Mouse (Mus musculus) adrenal gland, postnatal 4 days (tissue): ENCODE results near the gene Ucp3. TPM values are rescaled to one million over a fixed set of nuclear protein-coding genes. Genes with fewer than 3 reads are reported as not detected.
A peak's percentile ranks its signal among the peaks of the same experiment; 100 is the strongest.
"Not testable (repeated sequence)": the region's sequence is repeated elsewhere in the genome, so short reads cannot be mapped to it uniquely, and the experiment has no call there.

Experiments used
- DNase-seq, 2 experiments: peaks; one replicate each; pipeline ENCODE4 v3.0.0; 2021 to 2022; ENCODE audit warnings: low spot score in 2 of 2, mixed read lengths in 2 of 2
- total RNA-seq, 2 experiments: library from RNA; stranded (reverse); gene quantifications; 2 replicates each; pipeline ENCODE4 v1.2.3; 2021

The Ucp3 gene
- total RNA-seq, 2 experiments from 2014 or later: 2.7 to 3.6 TPM

DNA sequence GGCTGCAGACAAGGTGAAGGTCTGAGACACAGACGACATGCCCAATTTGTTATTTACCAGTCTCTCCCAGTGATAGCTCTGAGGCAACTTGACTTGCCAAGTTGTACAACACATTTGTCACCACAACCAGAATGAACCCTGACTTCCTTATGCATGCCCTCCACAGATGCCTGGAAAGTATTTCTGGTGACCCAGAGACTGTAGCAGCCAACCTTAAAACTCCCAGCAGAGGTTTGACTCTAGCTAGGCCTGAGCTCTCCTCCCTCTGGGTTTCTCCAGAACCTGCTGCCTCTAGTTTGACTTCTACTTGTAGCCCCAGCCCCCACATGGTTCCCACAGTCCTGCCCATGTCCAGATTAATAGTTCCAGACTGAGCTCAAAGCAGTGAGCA lies 1.4 kb upstream of the Ucp3 start:
- DNase-seq: no peak

DNA sequence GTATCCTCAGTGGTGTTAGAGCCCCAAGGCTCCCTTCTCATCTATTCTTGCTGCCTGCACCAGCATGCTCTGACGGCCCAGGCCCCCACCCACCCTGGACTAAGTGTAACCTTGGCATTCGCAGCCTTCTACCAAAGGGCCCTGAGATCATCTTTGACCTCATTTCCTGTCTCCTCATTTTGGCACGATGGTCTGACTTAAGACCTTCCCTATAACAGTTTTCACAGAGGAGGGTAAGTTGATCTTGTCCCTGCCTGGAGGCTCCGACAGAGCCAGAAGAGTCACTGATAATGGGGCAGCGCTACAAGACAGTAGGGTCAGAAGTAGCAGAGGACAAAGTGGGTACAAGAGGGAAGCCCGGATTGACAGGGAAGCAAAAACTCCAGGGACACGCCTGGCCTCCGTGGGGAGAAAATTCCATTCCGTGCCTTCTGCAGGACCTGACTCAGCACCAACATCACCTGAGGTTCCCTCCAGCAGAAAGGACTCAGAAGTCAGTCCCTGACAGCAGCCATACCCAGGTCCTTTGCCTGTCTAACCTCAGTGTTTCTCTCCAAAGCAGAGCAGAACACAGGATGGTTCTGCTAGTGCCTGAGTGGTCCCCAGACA lies 1.2 kb downstream of the Ucp3 start:
- DNase-seq: no peak

DNA sequence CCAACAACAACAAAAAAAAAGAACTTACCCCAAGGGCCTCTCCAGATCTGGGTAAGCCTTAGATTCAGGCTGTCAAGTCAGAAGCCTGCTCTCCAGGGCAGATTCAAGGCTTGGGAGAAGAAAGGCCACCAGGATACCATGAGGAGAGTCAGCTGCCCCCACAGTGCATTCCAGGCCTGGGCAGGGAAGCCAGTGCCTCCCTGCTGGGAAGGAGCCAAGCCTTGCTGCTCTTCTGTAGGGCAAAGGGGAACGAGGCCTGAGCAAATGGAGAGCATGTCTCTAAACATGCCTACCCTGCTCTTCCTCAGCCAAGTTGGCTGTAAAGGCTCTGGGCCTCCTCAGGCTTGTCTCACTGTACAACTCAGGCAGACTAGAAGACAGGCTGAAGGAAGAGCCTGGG lies 1.9 kb downstream of the Ucp3 start:
- DNase-seq: no peak

DNA sequence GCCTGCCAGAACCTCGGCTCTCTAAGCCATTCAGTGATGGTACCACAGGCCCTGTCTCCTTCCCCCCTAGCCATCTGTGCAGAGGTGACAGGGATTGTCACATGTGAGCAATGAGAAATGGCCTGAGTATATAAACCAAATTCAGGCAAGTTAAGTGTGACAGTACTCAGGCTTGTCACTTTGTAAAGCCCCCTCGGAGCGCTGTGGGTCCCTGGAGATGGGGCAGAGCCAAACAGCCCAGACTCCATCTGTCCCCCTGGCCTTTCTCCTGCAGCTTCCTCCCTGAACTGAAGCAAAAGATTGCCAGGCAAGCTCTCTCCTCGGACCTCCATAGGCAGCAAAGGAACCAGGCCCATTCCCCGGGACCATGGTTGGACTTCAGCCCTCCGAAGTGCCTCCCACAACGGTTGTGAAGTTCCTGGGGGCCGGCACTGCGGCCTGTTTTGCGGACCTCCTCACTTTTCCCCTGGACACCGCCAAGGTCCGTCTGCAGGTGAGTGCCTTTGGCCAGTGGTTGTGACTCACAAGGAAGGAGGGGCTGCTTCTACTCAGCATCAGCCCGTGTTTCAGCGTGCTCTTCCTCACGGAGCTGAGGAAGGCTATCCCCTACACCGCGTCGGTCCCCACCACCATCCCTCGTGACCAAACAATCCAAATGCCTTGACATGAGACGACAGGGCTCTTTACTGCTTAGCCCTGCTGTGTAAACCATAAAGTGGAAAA lies 6.5 kb downstream of the Ucp3 start:
- DNase-seq: no peak

DNA sequence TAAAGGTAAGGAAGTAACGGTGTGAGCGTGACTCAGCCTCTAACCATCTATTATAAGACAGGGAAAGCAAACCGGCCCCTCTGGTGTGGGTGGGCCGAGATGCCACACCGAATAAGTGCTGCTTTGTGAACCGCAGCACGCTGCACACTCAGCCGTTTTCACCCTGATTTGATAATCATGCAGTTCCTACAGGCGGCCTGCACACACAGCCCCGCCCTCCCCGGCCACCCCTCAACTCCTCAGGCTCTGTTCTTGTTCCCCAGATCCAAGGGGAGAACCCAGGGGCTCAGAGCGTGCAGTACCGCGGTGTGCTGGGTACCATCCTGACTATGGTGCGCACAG lies 7.0 kb downstream of the Ucp3 start:
- DNase-seq: no peak

DNA sequence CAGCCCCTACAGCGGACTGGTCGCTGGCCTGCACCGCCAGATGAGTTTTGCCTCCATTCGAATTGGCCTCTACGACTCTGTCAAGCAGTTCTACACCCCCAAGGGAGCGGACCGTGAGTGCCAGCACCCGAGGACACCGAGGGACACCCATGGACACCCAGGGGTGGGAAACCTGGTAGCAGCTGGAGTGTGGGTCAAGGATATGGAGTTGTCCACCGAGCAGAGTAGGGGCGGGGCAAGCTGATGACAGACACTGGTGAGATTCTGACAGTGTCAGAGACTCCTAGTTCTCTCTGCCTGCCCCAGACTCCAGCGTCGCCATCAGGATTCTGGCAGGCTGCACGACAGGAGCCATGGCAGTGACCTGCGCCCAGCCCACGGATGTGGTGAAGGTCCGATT lies 7.4 kb downstream of the Ucp3 start:
- DNase-seq: no peak

DNA sequence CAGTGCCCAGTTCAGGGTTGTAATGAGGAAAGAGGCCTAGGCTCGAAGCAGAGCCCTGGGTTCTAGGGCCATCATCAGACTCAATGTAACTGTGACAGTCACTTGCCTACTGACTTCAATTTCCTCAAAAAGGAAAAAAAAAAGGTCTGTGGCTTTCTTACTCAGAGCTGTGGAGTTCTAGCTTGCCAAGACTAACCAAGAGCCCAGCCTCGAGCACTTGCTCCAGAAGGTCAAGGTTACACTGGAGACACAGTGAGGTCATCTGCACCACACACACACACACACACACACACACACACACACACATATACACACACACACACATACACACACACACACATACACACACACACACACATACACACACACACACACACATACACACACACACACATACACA lies 9.3 kb downstream of the Ucp3 start:
- DNase-seq: not testable (repeated sequence)

DNA sequence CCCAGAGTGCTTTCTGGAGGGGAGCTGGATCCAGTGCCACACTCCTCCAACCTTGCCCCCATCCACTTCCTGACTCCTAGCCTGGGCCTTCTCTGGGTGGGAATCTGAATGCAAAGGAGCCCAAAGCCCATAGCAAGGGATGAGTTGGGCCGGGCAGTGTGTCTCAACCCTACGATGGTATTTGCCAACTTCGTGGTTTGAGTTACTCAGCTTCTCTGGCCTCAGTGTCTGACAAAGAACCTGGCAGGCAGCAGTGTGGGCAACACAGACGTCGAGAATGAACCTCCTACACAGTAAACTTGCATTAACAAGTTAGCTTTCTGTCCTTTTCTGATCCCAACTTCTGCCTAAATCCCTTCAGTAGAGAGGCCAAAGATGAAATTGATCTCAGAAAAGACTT lies 11.7 kb downstream of the Ucp3 start:
- DNase-seq: no peak

DNA sequence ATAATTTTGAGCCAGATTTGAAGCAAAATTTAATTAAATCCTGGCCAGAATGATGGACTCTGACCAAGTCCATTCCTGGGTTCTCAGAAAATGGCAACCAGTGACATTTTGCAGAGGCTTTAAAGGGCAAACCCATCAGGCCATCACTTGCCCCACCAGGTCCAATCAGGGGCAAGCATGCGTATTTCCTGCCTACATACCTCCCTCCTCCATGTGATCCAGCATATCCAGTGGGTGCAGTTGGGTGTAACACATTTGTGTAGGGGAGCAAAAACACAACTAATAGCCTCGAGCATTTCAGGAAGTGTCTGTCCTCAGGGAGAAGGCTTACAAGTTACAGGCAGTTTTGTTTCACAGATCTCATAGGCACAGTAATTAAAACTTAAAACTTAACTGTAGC lies 14.5 kb downstream of the Ucp3 start:
- no peak for DNase-seq

DNA sequence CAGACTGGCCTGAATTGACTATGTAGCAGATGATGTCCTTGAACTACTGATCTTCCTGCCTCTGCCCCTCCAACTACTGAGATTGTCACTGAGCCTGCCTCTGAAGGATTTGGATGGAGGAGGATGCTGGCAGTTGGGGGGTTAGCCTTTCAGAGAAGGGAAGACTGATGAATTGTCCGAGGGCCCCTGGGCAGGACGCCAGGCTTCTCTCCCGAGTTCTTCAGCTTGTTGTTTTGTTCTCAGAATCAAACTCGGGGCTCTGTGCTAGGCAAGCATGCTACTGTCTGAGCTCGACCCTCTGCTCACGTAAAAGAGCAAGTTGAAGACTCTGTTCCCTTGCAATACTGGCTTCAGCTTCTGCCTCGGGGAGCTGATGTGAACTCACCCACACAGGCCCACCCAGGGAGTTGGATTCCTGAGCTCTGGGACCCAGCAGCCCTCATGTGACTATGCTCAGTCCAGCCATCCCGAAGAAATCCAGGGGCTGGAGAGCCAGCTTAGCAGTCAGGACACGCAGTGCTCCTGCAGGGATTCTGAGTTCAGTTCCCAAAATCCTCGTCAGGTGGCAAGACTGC lies 15.8 kb downstream of the Ucp3 start:
- no peak for DNase-seq

DNA sequence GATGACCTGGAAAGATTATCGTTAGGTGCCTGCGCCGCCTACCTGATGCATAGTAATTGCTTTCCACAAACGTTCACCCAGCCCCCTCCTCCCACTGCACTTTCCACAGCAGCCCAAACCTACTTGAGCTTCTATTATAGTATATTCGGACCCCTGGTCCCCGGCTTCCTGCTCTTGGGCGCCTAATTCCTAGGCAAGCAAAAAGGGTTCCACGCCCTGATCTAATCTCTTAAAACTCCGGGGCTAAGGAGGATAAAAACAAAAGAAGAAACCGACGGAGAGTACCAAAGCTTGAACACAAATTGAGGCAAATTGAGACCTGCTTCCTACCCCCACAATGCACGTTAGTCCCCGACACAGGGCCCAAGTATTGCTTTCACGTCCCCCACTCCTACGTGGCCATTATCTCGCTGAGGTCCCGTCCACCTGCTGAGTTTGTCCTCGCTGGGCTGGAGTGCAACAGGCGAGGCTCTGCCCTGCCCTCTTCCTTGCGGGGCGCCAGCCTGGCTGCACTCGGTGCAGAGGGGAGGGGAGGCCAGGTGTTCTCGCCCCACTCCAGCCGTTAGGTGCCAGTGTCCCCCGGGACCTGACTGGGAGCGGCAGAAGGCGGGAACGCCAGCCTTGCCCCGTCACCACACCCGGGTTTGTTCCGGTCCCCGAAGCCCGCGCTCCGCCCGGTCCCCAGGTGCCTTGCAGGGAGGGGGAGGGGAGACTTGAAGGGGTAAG lies 19.8 kb downstream of the Ucp3 start:
- no peak for DNase-seq

DNA sequence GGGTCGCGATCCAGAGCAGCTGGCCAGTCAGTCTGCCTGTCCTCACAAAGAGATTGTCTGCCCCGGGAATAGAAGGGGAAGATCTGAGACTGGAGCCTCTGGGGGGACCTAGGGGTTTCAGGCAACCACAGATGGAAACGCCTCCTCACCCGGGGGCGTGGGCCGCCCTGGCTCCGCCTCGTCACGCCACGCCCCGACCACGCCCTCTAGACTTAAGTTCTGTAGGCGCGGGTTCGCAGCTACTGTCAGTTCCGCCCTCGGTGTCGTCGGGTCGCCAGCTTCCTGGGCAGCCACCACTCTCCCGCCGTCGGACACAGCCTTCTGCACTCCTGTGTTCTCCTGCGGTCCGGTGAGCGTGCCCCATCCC lies 20.3 kb downstream of the Ucp3 start, which contains the start of gene Ucp2:
Gene Ucp2, plus strand, starts transcription at position 221 of the 367 bp plus-strand sequence.
- DNase-seq: peak; percentile 61 to 73

DNA sequence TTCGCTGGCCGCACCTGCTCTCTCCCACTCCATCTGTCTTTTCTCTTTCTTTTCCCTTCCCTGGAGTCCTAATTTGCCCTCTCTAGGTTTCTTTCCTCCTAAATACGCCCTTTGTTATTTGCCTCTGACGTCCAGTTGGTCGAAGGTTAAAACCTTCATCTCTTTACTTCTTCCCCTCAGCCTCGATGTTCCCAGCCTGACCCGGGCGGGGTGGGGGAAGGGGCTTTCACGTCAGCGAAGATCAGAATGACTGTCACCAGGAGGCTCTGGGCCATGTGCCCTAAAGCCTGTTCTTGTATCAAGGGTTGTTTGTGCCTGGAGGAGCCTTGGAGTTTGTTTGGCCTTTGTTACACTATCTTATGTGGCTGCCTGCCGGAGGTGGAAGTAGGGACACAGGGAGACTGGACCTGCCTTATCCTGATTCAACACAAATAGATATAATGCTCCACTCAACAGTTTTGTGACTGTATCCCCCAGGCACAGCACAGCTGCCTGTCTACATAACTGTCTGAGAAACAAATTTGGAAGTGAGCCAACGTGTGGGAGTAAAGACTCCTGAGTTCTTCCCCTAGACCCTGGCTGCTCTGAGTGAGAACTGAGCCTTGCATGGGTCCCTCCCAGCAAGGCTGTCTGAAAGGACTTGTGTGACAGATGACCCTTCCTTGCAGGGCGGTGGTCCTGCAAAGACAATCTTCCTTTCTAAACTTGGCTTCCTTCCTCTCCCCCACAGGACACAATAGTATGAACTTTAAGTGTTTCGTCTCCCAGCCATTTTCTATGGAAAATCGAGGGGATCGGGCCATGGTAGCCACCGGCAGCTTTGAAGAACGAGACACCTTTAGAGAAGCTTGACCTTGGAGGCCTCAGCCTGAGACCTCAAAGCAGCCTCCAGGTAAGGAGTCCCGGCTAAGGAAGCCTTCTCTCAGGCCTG lies 21.0 kb downstream of the Ucp3 start:
- no peak for DNase-seq

DNA sequence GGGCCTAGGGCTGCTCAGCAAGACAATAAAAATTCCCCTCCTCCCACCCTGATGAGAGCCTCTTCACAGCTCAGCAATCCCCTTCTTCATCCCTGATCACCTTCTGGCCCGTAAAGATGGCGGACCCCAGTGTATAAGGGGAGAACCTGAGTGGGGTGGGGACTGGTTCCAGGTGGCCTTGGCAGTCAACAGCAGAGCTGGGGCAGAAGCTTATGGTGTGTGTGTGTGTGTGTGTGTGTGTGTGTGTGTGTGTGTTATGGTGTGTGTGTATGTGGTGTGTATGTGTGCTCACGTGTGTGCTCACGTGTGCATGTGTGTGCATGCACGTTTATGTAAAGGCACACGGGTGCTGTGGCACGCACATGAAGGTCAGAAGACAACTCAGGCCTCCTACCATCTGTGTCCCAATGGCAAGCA lies 21.6 kb downstream of the Ucp3 start:
- no peak for DNase-seq

DNA sequence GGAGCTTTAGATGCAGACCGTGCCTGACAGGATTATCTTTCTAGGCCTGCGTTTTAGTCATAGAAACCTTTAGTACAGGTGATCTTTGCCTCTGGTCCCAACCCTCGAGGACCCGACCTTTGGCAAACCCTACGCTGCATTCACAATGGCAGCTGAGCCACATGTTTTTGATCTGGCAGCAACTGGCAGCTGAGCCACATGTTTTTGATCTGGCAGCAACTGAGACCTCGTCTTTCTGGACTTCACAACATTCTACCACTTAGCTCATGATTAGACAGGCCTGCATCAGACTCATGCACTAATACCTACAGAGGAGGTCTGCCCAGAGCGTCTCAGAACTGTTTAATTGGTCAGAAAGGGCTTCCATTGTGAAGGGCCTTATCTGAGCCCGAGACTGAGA lies 22.3 kb downstream of the Ucp3 start:
- DNase-seq: no peak

DNA sequence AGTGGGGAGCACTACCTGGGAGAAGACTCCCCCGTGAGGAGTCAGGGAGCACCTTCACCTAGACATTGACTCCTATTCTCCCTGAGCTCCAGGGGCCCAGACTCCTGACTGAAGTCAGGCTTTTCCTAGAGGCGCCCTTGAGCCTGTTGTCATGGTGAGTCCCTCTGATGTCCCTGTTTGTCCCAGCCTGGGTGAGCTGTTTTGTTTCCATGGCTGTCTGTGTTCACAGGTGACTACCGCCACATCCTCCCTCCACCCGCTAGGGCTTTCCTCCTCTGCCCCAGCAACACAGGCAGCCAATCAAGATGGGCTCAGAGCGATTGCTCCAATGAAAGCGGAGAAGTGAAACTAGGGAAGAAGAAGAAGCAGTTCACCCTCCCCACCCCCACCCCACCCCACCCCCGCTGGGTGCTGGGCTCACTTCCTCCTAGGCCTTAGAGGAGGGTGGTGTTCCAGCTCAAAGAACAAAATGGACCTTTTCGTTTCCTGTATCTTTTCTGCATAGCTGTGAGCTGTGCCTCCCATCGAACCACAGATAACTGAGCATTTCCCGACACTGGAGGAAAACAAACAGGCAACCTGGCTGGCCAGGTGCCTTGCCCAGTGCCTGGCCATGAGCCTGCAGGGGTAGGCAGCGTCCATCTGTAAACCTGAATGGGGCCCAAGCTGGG lies 22.9 kb downstream of the Ucp3 start:
- DNase-seq: peak in 1 of 2 experiments; percentile 68

DNA sequence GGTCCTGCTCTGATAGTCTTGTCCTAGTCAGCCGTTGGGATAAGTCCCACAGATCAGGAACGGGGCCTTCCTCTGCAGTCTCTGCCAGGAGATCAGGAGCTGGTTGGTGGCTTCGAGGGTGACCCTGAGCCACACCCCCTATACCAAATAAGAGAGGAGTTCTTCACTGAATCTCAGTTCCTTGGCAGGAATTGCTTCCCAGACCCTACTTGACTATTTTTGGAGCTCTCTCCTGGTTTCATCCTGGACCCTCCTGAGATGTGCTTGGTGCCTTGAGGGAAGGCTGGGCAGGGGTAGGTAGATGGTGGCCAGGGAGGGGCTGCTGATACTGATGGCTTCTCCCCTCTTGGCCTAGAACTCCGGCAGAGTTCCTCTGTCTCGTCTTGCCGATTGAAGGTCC lies 23.6 kb downstream of the Ucp3 start:
- DNase-seq: no peak

DNA sequence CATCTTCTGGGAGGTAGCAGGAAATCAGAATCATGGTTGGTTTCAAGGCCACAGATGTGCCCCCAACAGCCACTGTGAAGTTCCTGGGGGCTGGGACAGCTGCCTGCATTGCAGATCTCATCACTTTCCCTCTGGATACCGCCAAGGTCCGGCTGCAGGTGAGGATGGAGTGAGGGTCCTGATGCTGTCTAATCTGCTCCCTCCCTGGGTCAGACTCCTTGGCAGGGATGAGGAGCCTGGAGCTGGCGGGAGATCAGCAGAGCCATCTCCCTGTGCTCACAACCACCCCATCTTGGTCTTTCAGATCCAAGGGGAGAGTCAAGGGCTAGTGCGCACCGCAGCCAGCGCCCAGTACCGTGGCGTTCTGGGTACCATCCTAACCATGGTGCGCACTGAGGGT lies 24.0 kb downstream of the Ucp3 start:
- DNase-seq: no peak

DNA sequence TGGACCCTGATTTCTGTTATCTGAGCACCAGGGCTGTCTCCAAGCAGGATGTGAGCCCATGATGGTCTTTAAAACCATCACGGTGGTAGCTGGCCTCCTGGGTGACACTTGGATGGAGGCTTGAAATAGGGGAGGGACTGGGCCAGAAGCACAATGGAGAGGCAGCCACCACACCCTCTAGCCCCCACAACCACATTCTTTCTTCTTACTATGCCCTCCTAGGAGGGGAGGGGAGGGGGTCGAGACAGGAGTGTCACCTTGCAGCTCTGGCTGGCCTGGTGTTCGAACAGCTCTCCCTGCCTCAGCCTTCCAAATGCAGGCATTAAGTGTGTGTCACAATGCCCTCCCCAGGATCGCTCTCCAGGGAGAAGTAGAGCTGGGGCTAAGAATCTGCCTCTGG lies 24.6 kb downstream of the Ucp3 start:
- no peak for DNase-seq

DNA sequence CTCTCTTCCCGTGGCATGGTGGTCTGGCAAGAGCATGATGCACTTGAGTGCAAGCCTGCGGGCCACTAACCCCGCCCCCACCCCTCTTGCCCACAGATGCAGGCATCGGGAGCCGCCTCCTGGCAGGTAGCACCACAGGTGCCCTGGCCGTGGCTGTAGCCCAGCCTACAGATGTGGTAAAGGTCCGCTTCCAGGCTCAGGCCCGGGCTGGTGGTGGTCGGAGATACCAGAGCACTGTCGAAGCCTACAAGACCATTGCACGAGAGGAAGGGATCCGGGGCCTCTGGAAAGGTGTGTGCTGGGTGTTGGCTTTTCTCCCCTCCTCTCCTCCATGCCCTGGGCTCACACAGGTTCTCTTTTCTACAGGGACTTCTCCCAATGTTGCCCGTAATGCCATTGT lies 25.2 kb downstream of the Ucp3 start:
- no peak for DNase-seq

DNA sequence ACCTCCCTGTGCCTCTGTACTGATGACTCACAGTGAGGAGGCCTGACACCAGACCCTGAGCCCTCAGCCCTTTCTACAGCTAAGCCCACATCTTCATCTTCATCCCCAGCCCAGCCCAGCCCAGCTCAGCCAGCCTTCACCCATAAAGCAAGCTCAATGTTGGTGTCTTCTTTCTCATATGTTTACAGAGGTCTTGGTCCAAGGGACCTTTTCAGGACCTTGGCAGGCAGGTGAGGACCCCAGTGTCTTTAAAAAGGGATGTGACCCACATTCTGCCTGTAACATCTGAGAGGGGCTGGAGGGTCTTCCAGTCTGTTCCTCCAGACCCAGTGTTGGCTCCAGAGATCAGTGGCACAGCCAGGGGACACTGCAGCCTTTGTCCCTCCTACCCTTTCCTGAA lies 26.7 kb downstream of the Ucp3 start:
- DNase-seq: no peak
